Comparison of ENCODE assay signal across 9 mouse cellular contexts in the genomic region with DNA sequence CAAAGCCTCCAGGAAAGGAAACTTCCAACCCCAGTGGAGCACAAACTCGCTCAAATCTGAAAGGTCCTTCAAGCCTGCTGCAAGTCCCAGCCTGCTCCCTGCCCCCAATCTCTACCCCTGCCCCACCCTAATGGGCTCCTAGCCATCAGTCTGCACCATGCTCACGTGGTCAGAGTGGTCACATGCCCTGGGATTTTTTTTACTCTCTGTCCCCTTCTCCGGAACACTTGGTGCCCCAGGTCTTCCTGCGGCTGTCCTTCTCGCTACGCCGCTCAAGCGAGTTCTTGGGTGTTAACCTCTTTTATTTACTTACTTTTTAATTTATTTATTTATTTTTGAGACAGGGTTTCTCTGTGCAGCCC. TPM values are rescaled to one million over a fixed set of nuclear protein-coding genes. Genes with fewer than 3 reads are reported as not detected.
A peak's percentile ranks its signal among the peaks of the same experiment; 100 is the strongest.
DNase-seq lines count a peak whose midpoint lies in the region; ATAC-seq and TF ChIP-seq lines count a peak whose summit lies in the region.
"Had no signal": no experiment of that assay in that cellular context is flagged by ENCODE, and none has a peak within 500 bp of the region (broad histone marks: within the 10 kb centered on the region; RNA-seq: fewer than 3 reads in every experiment).

No protein-coding gene starts in this region.

- no peak for ATAC-seq in midbrain, embryonic 13.5 days

- peak; percentile 17 to 34 for DNase-seq in left cerebral cortex, postnatal 14 days (ENCODE audit: low spot score in 2 of 2)
- no peak for DNase-seq in left cerebral cortex, adult 11 months (ENCODE audit: low spot score)
- DNase-seq in brain, adult 2 months (ENCODE audit: low read depth, low spot score): peak; percentile 10
- DNase-seq in heart, postnatal 14 days: peak; percentile 59 to 75
- peak; percentile 59 for DNase-seq in lung, adult 2 months
- peak; percentile 53 for DNase-seq in urinary bladder, postnatal 25 days (ENCODE audit: low spot score)
- DNase-seq in frontal cortex, postnatal 14 days (ENCODE audit: low spot score in 2 of 2): no peak

- no peaks in the 10 kb centered on the region for H3K9me3 ChIP-seq in midbrain, embryonic 13.5 days
- H3K9me3 ChIP-seq: neural tube, embryonic 12.5 days had no signal

- H3K27me3 ChIP-seq in midbrain, embryonic 13.5 days: no peaks in the 10 kb centered on the region
- H3K27me3 ChIP-seq: neural tube, embryonic 12.5 days had no signal

- H3K27ac ChIP-seq in midbrain, embryonic 13.5 days: no peak overlapping the region
- H3K27ac ChIP-seq: neural tube, embryonic 12.5 days had no signal

- H3K36me3 ChIP-seq in midbrain, embryonic 13.5 days: no peaks in the 10 kb centered on the region
- H3K36me3 ChIP-seq: neural tube, embryonic 12.5 days had no signal

- H3K9ac ChIP-seq in midbrain, embryonic 13.5 days (replicated peaks): no peak overlapping the region
- H3K9ac ChIP-seq: neural tube, embryonic 12.5 days had no signal

- TF ChIP-seq CTCF in lung, adult 2 months (IDR thresholded peaks at IDR 0.05; ENCODE audit: insufficient read depth, low read length): no peak

- no peak for TF ChIP-seq POLR2A in lung, adult 2 months (IDR thresholded peaks at IDR 0.05; ENCODE audit: borderline replicate concordance, extremely low read depth, low read depth, low read length)

- WGBS in lung, adult 2 months: 43% methylated on average over 8 of the region's 8 CpGs
- 73% methylated on average over 8 of the region's 8 CpGs for WGBS in midbrain, embryonic 13.5 days

- peaks cover 11% of the 10 kb centered on the region for H3K4me1 ChIP-seq in lung, adult 2 months (ENCODE audit: control insufficient read depth, insufficient read depth, low read length)
- H3K4me1 ChIP-seq in midbrain, embryonic 13.5 days (replicated peaks): peaks cover 4% of the 10 kb centered on the region; the same call in 1 of the 2 replicates

- no peak overlapping the region for H3K4me3 ChIP-seq in lung, adult 2 months (replicated peaks; ENCODE audit: extremely low read depth, low read depth, low read length)
- no peak overlapping the region for H3K4me3 ChIP-seq in midbrain, embryonic 13.5 days (replicated peaks)
- H3K4me3 ChIP-seq: neural tube, embryonic 12.5 days had no signal

- H3K4me2 ChIP-seq in midbrain, embryonic 13.5 days (replicated peaks): no peak overlapping the region
- H3K4me2 ChIP-seq: neural tube, embryonic 12.5 days had no signal

- intact Hi-C loops in left cerebral cortex, postnatal 14 days (cut with DNase I): no loop called here
- intact Hi-C loops in heart, postnatal 14 days (cut with DNase I): no loop called here

RNA-seq across cellular contexts. Expression of a gene that starts 25.7 kb away (rescaled TPM):
- 10 to 100 TPM; 20.0 to 20.7 TPM for total RNA-seq in left cerebral cortex, postnatal 14 days (2021)
- 10 to 100 TPM; 12.9 to 13.4 TPM for total RNA-seq in heart, postnatal 14 days (2021)
- polyA plus RNA-seq in lung, adult 2 months (2012; rRNA removed): 14.7 and 19.0 TPM in 2 replicates
- polyA plus RNA-seq in midbrain, embryonic 13.5 days (2015; fragmentation: Nextera tagmentation; extraction: Ambion mirVana): 22.8 and 24.0 TPM in 2 replicates

RNA-seq across cellular contexts. Expression of a gene that starts 45.7 kb away (rescaled TPM):
- 10 to 100 TPM; 48.1 to 50.3 TPM for total RNA-seq in left cerebral cortex, postnatal 14 days (2021)
- 1,000 to 10,000 TPM; 1,322 to 1,446 TPM for total RNA-seq in heart, postnatal 14 days (2021)
- polyA plus RNA-seq in lung, adult 2 months (2012; rRNA removed): 144 and 162 TPM in 2 replicates
- 291 and 296 TPM in 2 replicates for polyA plus RNA-seq in midbrain, embryonic 13.5 days (2015; fragmentation: Nextera tagmentation; extraction: Ambion mirVana)

Comparison
In these comparisons a context has a peak if more than half of its experiments do, and no peak if none do; other contexts are left out.
1. DNase-seq: peak in left cerebral cortex, postnatal 14 days (2 of 2), brain, adult 2 months (single experiment), heart, postnatal 14 days (2 of 2), lung, adult 2 months (single experiment) and urinary bladder, postnatal 25 days (single experiment); none in left cerebral cortex, adult 11 months (single experiment) and frontal cortex, postnatal 14 days (0 of 2).
2. RNA of a gene that starts 45.7 kb away (total RNA-seq): 1,322 to 1,446 TPM in heart, postnatal 14 days; 48.1 to 50.3 TPM in left cerebral cortex, postnatal 14 days; every median in the first group is over 10 times any median in the second.